ENCODE assay signal across 10 mouse cellular contexts in the genomic region with DNA sequence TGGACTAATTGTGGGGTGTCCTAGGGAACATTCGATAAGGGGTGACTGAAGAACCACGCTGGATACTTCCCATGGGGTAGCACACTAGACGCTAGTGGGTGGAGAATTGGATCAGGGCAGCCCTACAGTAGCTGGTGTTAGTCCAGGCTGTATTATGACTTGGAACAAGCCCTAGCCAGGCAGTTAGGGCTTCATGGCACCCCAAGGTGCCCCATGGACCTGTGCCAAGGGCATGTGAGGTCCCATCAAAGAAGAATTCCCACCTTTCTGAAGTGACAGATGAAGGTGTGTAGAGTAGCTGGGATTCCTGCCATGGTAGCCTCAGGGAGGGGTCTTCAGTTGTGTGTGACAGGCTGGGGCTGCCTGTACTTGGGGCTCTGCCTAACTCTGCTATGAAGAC. TPM values are rescaled to one million over a fixed set of nuclear protein-coding genes. Genes with fewer than 3 reads are reported as not detected.
DNase-seq lines count a peak whose midpoint lies in the region; ATAC-seq and TF ChIP-seq lines count a peak whose summit lies in the region.
"Had no signal": no experiment of that assay in that cellular context is flagged by ENCODE, and none has a peak within 500 bp of the region (broad histone marks: within the 10 kb centered on the region; RNA-seq: fewer than 3 reads in every experiment).

No protein-coding gene starts in this region.

- no peaks in the 10 kb centered on the region for H3K36me3 ChIP-seq in heart, embryonic 12.5 days
- H3K36me3 ChIP-seq in E14TG2a.4 (ENCODE audit: insufficient read depth, low read length) (no peaks in the 10 kb centered on the region), macrophage (ENCODE audit: inconsistent target) (no peaks in the 10 kb centered on the region)
- no peaks in the 10 kb centered on the region for H3K36me3 ChIP-seq in forebrain, postnatal 0 days (ENCODE audit: insufficient read depth)

- peak overlapping the region; percentile 84 for H3K9ac ChIP-seq in heart, embryonic 12.5 days
- peak overlapping the region; percentile 70; the same call in 1 of the 2 replicates for H3K9ac ChIP-seq in forebrain, postnatal 0 days

- no peaks in the 10 kb centered on the region for H3K9me3 ChIP-seq in heart, embryonic 12.5 days (replicated peaks)
- no peaks in the 10 kb centered on the region for H3K9me3 ChIP-seq in E14TG2a.4 (ENCODE audit: low read length)
- no peaks in the 10 kb centered on the region for H3K9me3 ChIP-seq in forebrain, postnatal 0 days (ENCODE audit: low read length)

- WGBS in heart, embryonic 12.5 days = 29% methylated on average over 3 of the region's 3 CpGs
- WGBS in forebrain, postnatal 0 days = 36% methylated on average over 3 of the region's 3 CpGs
- 72% methylated on average over 3 of the region's 3 CpGs for WGBS in macrophage (ENCODE audit: missing documents)

- H3K27me3 ChIP-seq in heart, embryonic 12.5 days (replicated peaks) = peaks cover 46% of the 10 kb centered on the region
- peaks cover 56% of the 10 kb centered on the region for H3K27me3 ChIP-seq in E14TG2a.4 (ENCODE audit: insufficient read depth, low read length)
- peaks cover 21% of the 10 kb centered on the region for H3K27me3 ChIP-seq in forebrain, postnatal 0 days (ENCODE audit: insufficient read depth, low read length)
- H3K27me3 ChIP-seq: CH12.LX had no signal

- ATAC-seq in heart, embryonic 12.5 days (ENCODE audit: insufficient number of reproducible peaks, low FRiP score) = no peak
- ATAC-seq in forebrain, postnatal 0 days = no peak

- no peak overlapping the region for H3K27ac ChIP-seq in heart, embryonic 12.5 days (ENCODE audit: poor library complexity, severe bottlenecking)
- no peak overlapping the region for H3K27ac ChIP-seq in forebrain, postnatal 0 days (ENCODE audit: low read depth, low read length)
- H3K27ac ChIP-seq in macrophage = 0 out of 2 replicates have a peak overlapping the region, but pooled peaks have one; percentile 98

- TF ChIP-seq CTCF in E14TG2a.4 (conservative IDR thresholded peaks at IDR 0.05; ENCODE audit: low read length) = no peak; the same call in 1 of the 2 replicates
- TF ChIP-seq CTCF in forebrain, postnatal 0 days (IDR thresholded peaks at IDR 0.05; ENCODE audit: low read depth) = no peak

- peak overlapping the region; percentile 61 for H3K4me3 ChIP-seq in heart, embryonic 12.5 days
- peak overlapping the region; percentile 92 for H3K4me3 ChIP-seq in E14TG2a.4 (replicated peaks; ENCODE audit: low read length)
- peak overlapping the region; percentile 62 for H3K4me3 ChIP-seq in forebrain, postnatal 0 days (ENCODE audit: low read depth, low read length)
- H3K4me3 ChIP-seq in macrophage (ENCODE audit: inconsistent target) = no peak overlapping the region

- H3K4me2 ChIP-seq in heart, embryonic 12.5 days = peak overlapping the region; percentile 99
- peak overlapping the region; percentile 88 for H3K4me2 ChIP-seq in forebrain, postnatal 0 days (ENCODE audit: low read depth)

- no peaks in the 10 kb centered on the region for H3K79me2 ChIP-seq in macrophage (ENCODE audit: inconsistent target)

- peaks cover 57% of the 10 kb centered on the region for H3K4me1 ChIP-seq in heart, embryonic 12.5 days (replicated peaks)
- peaks cover 44% of the 10 kb centered on the region for H3K4me1 ChIP-seq in E14TG2a.4 (replicated peaks; ENCODE audit: low read depth, low read length)
- H3K4me1 ChIP-seq in forebrain, postnatal 0 days (ENCODE audit: insufficient read depth) = no peaks in the 10 kb centered on the region; the same call in 1 of the 2 replicates

- DNase-seq in heart, adult 9 months (ENCODE audit: low spot score in 2 of 2) = no peak
- DNase-seq in forebrain, postnatal 0 days = no peak
- DNase-seq in frontal cortex, postnatal 14 days (ENCODE audit: low spot score in 2 of 2) = no peak
- no peak for DNase-seq in thymus, postnatal 14 days
- DNase-seq in frontal cortex, postnatal 10 days (ENCODE audit: low spot score in 2 of 2) = no peak
- DNase-seq: cerebellum, adult 8-10 months had no signal

RNA-seq across cellular contexts. Expression of gene Pde4a, which starts 1.0 kb away (rescaled TPM):
- polyA plus RNA-seq in heart, embryonic 12.5 days (2016; fragmentation: Nextera tagmentation; extraction: Ambion mirVana) = 10.1 and 10.2 TPM in 2 replicates
- 19.8 and 20.0 TPM in 2 replicates for total RNA-seq in forebrain, postnatal 0 days (2014; rRNA removed)
- 26.2 and 41.6 TPM in 2 replicates for polyA plus RNA-seq in forebrain, postnatal 0 days (2015; fragmentation: Nextera tagmentation; extraction: Ambion mirVana)
- total RNA-seq in macrophage (2018; cell fraction: chromatin; rRNA removed) = 10 to 100 TPM in 21 of 26 experiments, 1 to 10 TPM in 5; 5.5 to 39.0 (median 18.5) TPM
- 1 to 10 TPM; 2.4 to 9.2 (median 7.3) TPM for total RNA-seq in macrophage (2018; cell fraction: cytosol; rRNA removed)
- 10 to 100 TPM in 19 of 26 experiments, 1 to 10 TPM in 7; 4.9 to 34.1 (median 16.7) TPM for total RNA-seq in macrophage (2018; cell fraction: nucleus; rRNA removed)
- polyA plus RNA-seq in macrophage (2018) = 6.5 to 7.1 TPM (median 6.8 TPM) in 3 replicates

RNA-seq across cellular contexts. Expression of gene Cdc37, which starts 16.7 kb away (rescaled TPM):
- 232 and 241 TPM in 2 replicates for polyA plus RNA-seq in heart, embryonic 12.5 days (2016; fragmentation: Nextera tagmentation; extraction: Ambion mirVana)
- 39.5 and 42.1 TPM in 2 replicates for total RNA-seq in forebrain, postnatal 0 days (2014; rRNA removed)
- 186 and 191 TPM in 2 replicates for polyA plus RNA-seq in forebrain, postnatal 0 days (2015; fragmentation: Nextera tagmentation; extraction: Ambion mirVana)
- total RNA-seq in macrophage (2018; cell fraction: chromatin; rRNA removed) = 10 to 100 TPM; 40.1 to 93.8 (median 70.7) TPM
- 100 to 1,000 TPM; 123 to 178 (median 150) TPM for total RNA-seq in macrophage (2018; cell fraction: cytosol; rRNA removed)
- total RNA-seq in macrophage (2018; cell fraction: nucleus; rRNA removed) = 10 to 100 TPM; 45.9 to 97.7 (median 66.8) TPM
- 166 to 206 TPM (median 199 TPM) in 3 replicates for polyA plus RNA-seq in macrophage (2018)

RNA-seq across cellular contexts. Expression of gene Tyk2, which starts 35.5 kb away (rescaled TPM):
- polyA plus RNA-seq in heart, embryonic 12.5 days (2016; fragmentation: Nextera tagmentation; extraction: Ambion mirVana) = 15.3 and 17.5 TPM in 2 replicates
- 9.4 and 11.0 TPM in 2 replicates for total RNA-seq in forebrain, postnatal 0 days (2014; rRNA removed)
- polyA plus RNA-seq in forebrain, postnatal 0 days (2015; fragmentation: Nextera tagmentation; extraction: Ambion mirVana) = 3.8 and 5.0 TPM in 2 replicates
- 100 to 1,000 TPM; 145 to 475 (median 281) TPM for total RNA-seq in macrophage (2018; cell fraction: chromatin; rRNA removed)
- total RNA-seq in macrophage (2018; cell fraction: cytosol; rRNA removed) = 100 to 1,000 TPM in 1 of 26 experiments, 10 to 100 TPM in 25; 31.2 to 105 (median 49.4) TPM
- total RNA-seq in macrophage (2018; cell fraction: nucleus; rRNA removed) = 100 to 1,000 TPM; 118 to 306 (median 168) TPM
- polyA plus RNA-seq in macrophage (2018) = 22.8 to 47.7 TPM (median 23.6 TPM) in 3 replicates
